Mouse (Mus musculus) neural tube, embryonic 12.5 days (tissue): ENCODE data around the gene AI464131. TPM values are rescaled to one million over a fixed set of nuclear protein-coding genes. Genes with fewer than 3 reads are reported as not detected.

ENCODE experiments used
- ATAC-seq: fragments of 200-750 bp; cut with Nextera tagmentation; 2 replicates; pipeline ENCODE4 v1.8.0; 2017; ENCODE audit warnings: low read depth, mild to moderate bottlenecking, moderate TSS enrichment, moderate library complexity; ENCODE audit not compliant: low FRiP score
- H3K27ac ChIP-seq: fragments of 300-500 bp; sonication (generic); 2 replicates; pipeline ENCODE4 v1.5.1; 2016
- H3K27me3 ChIP-seq: fragments of 300-500 bp; sonication (generic); replicated peaks from 2 replicates; pipeline ENCODE4 v1.6.1; 2016; ENCODE audit warnings: mild to moderate bottlenecking
- H3K36me3 ChIP-seq: fragments of 300-500 bp; sonication (generic); 2 replicates; pipeline ENCODE4 v1.6.1; 2016; ENCODE audit warnings: mild to moderate bottlenecking
- H3K4me1 ChIP-seq: fragments of 300-500 bp; sonication (generic); 2 replicates; pipeline ENCODE4 v1.6.1; 2016
- H3K4me2 ChIP-seq: fragments of 300-500 bp; sonication (generic); replicated peaks from 2 replicates; pipeline ENCODE4 v1.6.1; 2016; ENCODE audit warnings: mild to moderate bottlenecking
- H3K4me3 ChIP-seq: fragments of 300-500 bp; sonication (generic); 2 replicates; pipeline ENCODE4 v1.5.1; 2016
- H3K9ac ChIP-seq: fragments of 300-500 bp; sonication (generic); 2 replicates; pipeline ENCODE4 v1.6.1; 2016; ENCODE audit warnings: mild to moderate bottlenecking
- H3K9me3 ChIP-seq: fragments of 300-500 bp; sonication (generic); 2 replicates; pipeline ENCODE4 v1.6.1; 2016; ENCODE audit warnings: mild to moderate bottlenecking
- WGBS: fragments of 180-500 bp; shearing (Covaris S2); methylation state at CpG from one replicate; pipeline ENCODE4 v1.1.7; 2016; 5-methylcytosine and 5-hydroxymethylcytosine counted together
- polyA plus RNA-seq: library from polyadenylated mRNA; unstranded; fragments of >200 nt; fragmentation: Nextera tagmentation; extraction: Ambion mirVana; gene quantifications from 2 replicates; pipeline ENCODE4 v1.2.1, GENCODE M21; 2016

The AI464131 gene
- polyA plus RNA-seq, 1 experiment from 2014 or later: 8.9 TPM

DNA sequence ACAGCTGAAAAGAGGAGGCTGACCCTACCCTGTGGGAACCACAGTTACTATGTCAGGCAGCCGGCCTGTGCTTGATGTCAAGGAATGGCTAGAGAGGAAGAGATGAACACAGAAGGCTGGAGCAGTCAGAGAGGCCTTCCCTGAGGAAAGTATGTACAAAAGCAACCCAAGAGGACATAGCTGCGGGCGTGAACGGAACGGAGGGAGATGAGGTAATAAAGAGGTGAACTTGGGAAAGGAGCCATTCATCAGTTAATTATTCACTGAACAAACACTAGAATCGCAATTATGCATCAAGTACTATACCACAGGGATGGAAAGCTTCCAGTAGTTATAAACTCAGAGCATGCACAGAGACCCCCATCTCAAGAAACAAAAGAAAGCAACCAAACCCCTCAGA is 19.3 kb upstream of the AI464131 start:
- Histone ChIP-seq H3K27ac (no peak overlapping the region), H3K4me3 (no peak overlapping the region), H3K4me1 (peaks cover 10% of the 10 kb centered on the region), H3K27me3 (peaks cover 6% of the 10 kb centered on the region; the same call in 1 of the 2 replicates), H3K4me2 (no peak overlapping the region), H3K9ac (no peak overlapping the region), H3K9me3 (no peaks in the 10 kb centered on the region), H3K36me3 (peaks cover 36% of the 10 kb centered on the region)
- no peak for ATAC-seq
- 80% methylated on average over 6 of the region's 6 CpGs for WGBS

- H3K4me1 ChIP-seq: no peaks in the 10 kb centered on the region
- H3K27me3 ChIP-seq: peaks cover 6% of the 10 kb centered on the region; the same call in 1 of the 2 replicates
- H3K9me3 ChIP-seq: no peaks in the 10 kb centered on the region
- H3K9ac ChIP-seq: no peak overlapping the region
- H3K4me3 ChIP-seq: no peak overlapping the region
- WGBS: 45% methylated on average over 14 of the region's 14 CpGs
- H3K4me2 ChIP-seq: no peak overlapping the region
- H3K27ac ChIP-seq: no peak overlapping the region
- no peak for ATAC-seq
- peaks cover 36% of the 10 kb centered on the region for H3K36me3 ChIP-seq
Observed at GRCm38 (mm10) chr4:41520641-41521040, 17.8 kb upstream of the AI464131 start.

- WGBS: 92% methylated on average over 5 of the region's 5 CpGs
Observed at GRCm38 (mm10) chr4:41519195-41519594, 16.3 kb upstream of the AI464131 start.

GRCm38 (mm10) chr4:41518349-41518748 is 15.5 kb upstream of the AI464131 start:
- Histone ChIP-seq H3K27ac (no peak overlapping the region), H3K4me3 (no peak overlapping the region), H3K4me1 (peaks cover 5% of the 10 kb centered on the region; the same call in 1 of the 2 replicates), H3K36me3 (peaks cover 36% of the 10 kb centered on the region), H3K27me3 (peaks cover 6% of the 10 kb centered on the region; the same call in 1 of the 2 replicates), H3K9me3 (no peaks in the 10 kb centered on the region), H3K9ac (no peak overlapping the region), H3K4me2 (no peak overlapping the region)
- WGBS: 80% methylated on average over 7 of the region's 7 CpGs
- ATAC-seq: no peak

More at GRCm38 (mm10) chr4:41519195-41519594, 16.3 kb upstream of the AI464131 start:
- H3K4me3 ChIP-seq: no peak overlapping the region
- peaks cover 36% of the 10 kb centered on the region for H3K36me3 ChIP-seq
- no peak overlapping the region for H3K4me2 ChIP-seq
- no peaks in the 10 kb centered on the region for H3K4me1 ChIP-seq
- no peak for ATAC-seq
- H3K9me3 ChIP-seq: no peaks in the 10 kb centered on the region
- H3K27me3 ChIP-seq: peaks cover 6% of the 10 kb centered on the region; the same call in 1 of the 2 replicates
- H3K27ac ChIP-seq: no peak overlapping the region
- no peak overlapping the region for H3K9ac ChIP-seq

- H3K36me3 ChIP-seq: peaks cover 36% of the 10 kb centered on the region
- H3K4me3 ChIP-seq: no peak within 1 kb of the TSS
- peaks cover 6% of the 10 kb centered on the region; the same call in 1 of the 2 replicates for H3K27me3 ChIP-seq
- H3K9me3 ChIP-seq: no peaks in the 10 kb centered on the region
- no peak within 1 kb of the TSS for H3K4me2 ChIP-seq
- H3K27ac ChIP-seq: no peak within 1 kb of the TSS
- ATAC-seq: no peak
- H3K9ac ChIP-seq: no peak within 1 kb of the TSS
- peaks cover 5% of the 10 kb centered on the region; the same call in 1 of the 2 replicates for H3K4me1 ChIP-seq
- WGBS: 82% methylated on average over 2 of the region's 2 CpGs
Observed at GRCm38 (mm10) chr4:41517233-41517632, 14.4 kb upstream of the AI464131 start, which contains the start of gene 1110017D15Rik. Gene 1110017D15Rik, minus strand, starts transcription at chr4:41517333.

- Histone ChIP-seq H3K9ac (no peak overlapping the region), H3K4me2 (no peak overlapping the region), H3K4me3 (no peak overlapping the region), H3K27me3 (no peaks in the 10 kb centered on the region), H3K27ac (no peak overlapping the region), H3K36me3 (peaks cover 9% of the 10 kb centered on the region), H3K4me1 (peaks cover 5% of the 10 kb centered on the region; the same call in 1 of the 2 replicates), H3K9me3 (no peaks in the 10 kb centered on the region)
- ATAC-seq: no peak
- 39% methylated on average over 8 of the region's 8 CpGs for WGBS
Observed at GRCm38 (mm10) chr4:41513714-41514113, 10.8 kb upstream of the AI464131 start.

DNA sequence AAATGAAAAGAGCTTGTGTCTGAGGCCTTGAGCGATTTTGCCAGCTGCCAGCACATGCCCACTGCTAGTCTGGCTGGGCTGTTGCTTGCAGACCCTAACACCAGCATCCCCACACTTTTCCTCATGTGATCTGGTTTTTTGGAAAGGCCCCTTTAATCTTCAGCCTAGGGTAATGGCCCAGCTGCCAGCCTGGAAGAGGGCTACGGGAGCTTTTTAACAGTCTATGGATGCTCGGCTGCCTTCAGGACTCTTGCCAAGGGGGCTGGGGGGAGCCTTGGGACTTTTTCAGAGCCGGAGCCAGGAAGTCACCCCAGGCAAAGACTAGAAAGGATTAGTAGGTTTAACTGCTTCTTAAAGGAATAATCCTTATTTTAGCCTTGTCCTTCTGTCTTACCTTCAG is 10.4 kb upstream of the AI464131 start:
- Histone ChIP-seq H3K27me3 (no peaks in the 10 kb centered on the region), H3K4me2 (no peak overlapping the region), H3K36me3 (peaks cover 5% of the 10 kb centered on the region), H3K27ac (no peak overlapping the region), H3K4me3 (no peak overlapping the region), H3K4me1 (peaks cover 5% of the 10 kb centered on the region; the same call in 1 of the 2 replicates), H3K9me3 (no peaks in the 10 kb centered on the region), H3K9ac (no peak overlapping the region)
- no peak for ATAC-seq
- WGBS: 43% methylated on average over 4 of the region's 4 CpGs

DNA sequence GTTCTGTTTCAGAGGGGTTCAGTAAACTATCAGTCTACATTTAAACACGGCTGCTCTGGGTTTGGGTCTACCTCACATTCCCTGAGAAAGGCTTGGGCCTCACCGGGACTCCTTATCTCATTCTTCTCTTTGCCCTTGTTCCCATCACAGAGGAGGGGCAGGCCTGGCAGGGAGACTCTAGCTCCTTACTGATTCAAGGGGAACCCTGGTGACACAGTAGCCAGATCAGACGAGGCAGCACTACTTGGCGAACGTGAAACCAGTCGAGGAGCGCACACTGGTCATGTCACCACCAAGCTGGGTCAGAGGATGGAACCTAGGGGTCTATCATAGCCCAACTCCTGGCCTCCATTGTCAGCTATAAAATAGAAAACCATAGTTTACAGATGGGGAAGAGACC is 5.1 kb upstream of the AI464131 start:
- WGBS: 42% methylated on average over 7 of the region's 7 CpGs
- no peak overlapping the region for H3K27ac ChIP-seq
- H3K4me3 ChIP-seq: peak overlapping the region; percentile 46; the same call in 1 of the 2 replicates
- ATAC-seq: no peak
- no peak overlapping the region for H3K4me2 ChIP-seq
- no peaks in the 10 kb centered on the region for H3K9me3 ChIP-seq
- H3K27me3 ChIP-seq: no peaks in the 10 kb centered on the region
- no peak overlapping the region for H3K9ac ChIP-seq
- H3K36me3 ChIP-seq: no peaks in the 10 kb centered on the region
- H3K4me1 ChIP-seq: peaks cover 10% of the 10 kb centered on the region

DNA sequence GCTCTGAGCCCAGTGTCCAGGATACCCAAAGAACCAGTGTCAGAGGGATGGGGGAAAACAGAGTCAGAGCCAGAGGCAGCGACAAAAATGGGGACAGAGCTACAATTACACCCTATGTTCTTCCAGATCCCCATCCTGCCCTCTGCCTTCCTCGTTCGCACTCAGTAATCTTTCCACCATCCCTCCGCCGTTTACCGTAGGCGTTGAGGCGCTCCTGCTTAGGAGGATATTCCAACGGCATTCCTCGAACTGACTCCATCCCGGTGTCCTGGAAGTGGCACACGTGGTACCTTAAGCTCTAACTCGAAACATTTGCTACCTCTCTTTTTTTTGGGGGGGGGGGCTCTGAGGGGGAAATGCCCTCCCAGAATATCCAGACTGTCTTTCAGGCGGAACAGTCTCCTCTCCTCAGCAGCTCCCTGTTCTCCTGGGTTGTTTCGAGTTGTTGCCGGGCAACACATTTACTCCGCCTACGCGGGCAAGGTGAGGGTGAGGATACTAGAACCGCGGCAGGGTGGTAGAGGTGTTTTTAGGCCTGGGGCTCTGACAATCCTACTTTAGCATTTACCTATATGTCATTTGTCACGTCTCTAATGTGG is 4.5 kb upstream of the AI464131 start:
- H3K9ac ChIP-seq: peak overlapping the region; percentile 66
- under 1% methylated on average over 22 of the region's 22 CpGs for WGBS
- no peaks in the 10 kb centered on the region for H3K36me3 ChIP-seq
- peaks cover 16% of the 10 kb centered on the region for H3K4me1 ChIP-seq
- 0 out of 2 replicates have a peak overlapping the region, but pooled peaks have one; percentile 13 for H3K27ac ChIP-seq
- H3K9me3 ChIP-seq: no peaks in the 10 kb centered on the region
- ATAC-seq: peak; percentile 2
- peak overlapping the region; percentile 46 for H3K4me3 ChIP-seq
- H3K4me2 ChIP-seq: peak overlapping the region; percentile 79
- no peaks in the 10 kb centered on the region for H3K27me3 ChIP-seq

DNA sequence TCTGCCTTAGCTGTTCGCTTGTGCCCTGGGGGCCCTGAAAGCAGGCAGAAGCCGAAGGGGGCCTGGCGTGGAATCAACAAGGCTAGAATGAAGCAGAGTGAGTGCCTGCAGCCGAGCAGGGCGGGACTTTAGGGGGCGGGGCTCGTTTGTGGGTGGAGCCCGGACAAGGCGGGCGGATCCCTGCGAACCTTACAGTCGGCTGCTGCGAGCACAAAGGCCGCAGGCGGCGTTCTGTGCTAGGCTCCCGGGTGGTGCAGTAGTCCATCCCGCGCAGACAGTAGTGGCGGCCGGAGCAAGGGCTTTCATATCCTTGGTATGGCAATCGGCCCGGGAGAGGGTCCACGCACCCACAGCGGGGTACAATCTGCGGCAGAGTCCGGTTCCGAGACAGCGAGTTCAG is 4.0 kb upstream of the AI464131 start:
- H3K9ac ChIP-seq: peak overlapping the region; percentile 66
- peak overlapping the region; percentile 79 for H3K4me2 ChIP-seq
- H3K27me3 ChIP-seq: peaks cover 5% of the 10 kb centered on the region
- 1% methylated on average over 29 of the region's 29 CpGs for WGBS
- peak; percentile 82 for ATAC-seq
- no peaks in the 10 kb centered on the region for H3K36me3 ChIP-seq
- H3K4me1 ChIP-seq: peaks cover 18% of the 10 kb centered on the region
- no peaks in the 10 kb centered on the region for H3K9me3 ChIP-seq
- 0 out of 2 replicates have a peak overlapping the region, but pooled peaks have one; percentile 13 for H3K27ac ChIP-seq
- peak overlapping the region; percentile 46 for H3K4me3 ChIP-seq

GRCm38 (mm10) chr4:41506156-41506555 is 3.3 kb upstream of the AI464131 start:
- WGBS: 10% methylated on average over 13 of the region's 13 CpGs
- Histone ChIP-seq H3K27me3 (peaks cover 12% of the 10 kb centered on the region), H3K27ac (no peak overlapping the region; the same call in 1 of the 2 replicates), H3K36me3 (no peaks in the 10 kb centered on the region), H3K9me3 (no peaks in the 10 kb centered on the region), H3K4me1 (peaks cover 18% of the 10 kb centered on the region), H3K4me2 (peak overlapping the region; percentile 79), H3K9ac (no peak overlapping the region), H3K4me3 (no peak overlapping the region)
- no peak; the same call in 1 of the 2 replicates for ATAC-seq

GRCm38 (mm10) chr4:41505131-41505551 is 2.3 kb upstream of the AI464131 start:
- Histone ChIP-seq H3K4me1 (peaks cover 18% of the 10 kb centered on the region), H3K27me3 (peaks cover 22% of the 10 kb centered on the region)
- WGBS: 53% methylated on average over 11 of the region's 11 CpGs

More at GRCm38 (mm10) chr4:41505131-41505551, 2.3 kb upstream of the AI464131 start:
- ATAC-seq: no peak
- Histone ChIP-seq H3K9ac (no peak overlapping the region), H3K27ac (no peak overlapping the region), H3K36me3 (no peaks in the 10 kb centered on the region), H3K4me2 (no peak overlapping the region), H3K9me3 (no peaks in the 10 kb centered on the region), H3K4me3 (no peak overlapping the region)
